Mouse (Mus musculus) midbrain, embryonic 10.5 days (tissue): Measurements from ENCODE around the gene Srxn1. TPM values are rescaled to one million over a fixed set of nuclear protein-coding genes. Genes with fewer than 3 reads are reported as not detected.

ENCODE experiments used
- DNase-seq: peaks from one replicate; pipeline ENCODE4 v3.0.0-alpha.2; 2017; ENCODE audit warnings: low spot score
- H3K27ac ChIP-seq: fragments of 300-500 bp; sonication (generic); replicated peaks from 2 replicates; pipeline ENCODE4 v1.5.1; 2016; ENCODE audit warnings: mild to moderate bottlenecking
- H3K27me3 ChIP-seq: fragments of 300-500 bp; sonication (generic); 2 replicates; pipeline ENCODE4 v1.6.1; 2016; ENCODE audit warnings: low read depth, mild to moderate bottlenecking; ENCODE audit not compliant: poor library complexity, severe bottlenecking
- H3K36me3 ChIP-seq: fragments of 300-500 bp; sonication (generic); 2 replicates; pipeline ENCODE4 v1.6.1; 2016; ENCODE audit warnings: mild to moderate bottlenecking, moderate library complexity
- H3K4me1 ChIP-seq: fragments of 300-500 bp; sonication (generic); 2 replicates; pipeline ENCODE4 v1.6.1; 2016
- H3K4me3 ChIP-seq: fragments of 300-500 bp; sonication (generic); 2 replicates; pipeline ENCODE4 v1.5.1; 2016; ENCODE audit warnings: mild to moderate bottlenecking, moderate library complexity
- H3K9me3 ChIP-seq: fragments of 300-500 bp; sonication (generic); replicated peaks from 2 replicates; pipeline ENCODE4 v1.6.1; 2016; ENCODE audit warnings: mild to moderate bottlenecking
- WGBS: fragments of 180-500 bp; shearing (Covaris S2); methylation state at CpG from one replicate; pipeline ENCODE4 v1.1.7; 2016; 5-methylcytosine and 5-hydroxymethylcytosine counted together
- polyA plus RNA-seq: library from polyadenylated mRNA; unstranded; fragments of >200 nt; fragmentation: Nextera tagmentation; extraction: Ambion mirVana; gene quantifications from 2 replicates; pipeline ENCODE4 v1.2.1, GENCODE M21; 2016

Gene Srxn1
- polyA plus RNA-seq, 1 experiment from 2014 or later, result 14.8 TPM

DNA sequence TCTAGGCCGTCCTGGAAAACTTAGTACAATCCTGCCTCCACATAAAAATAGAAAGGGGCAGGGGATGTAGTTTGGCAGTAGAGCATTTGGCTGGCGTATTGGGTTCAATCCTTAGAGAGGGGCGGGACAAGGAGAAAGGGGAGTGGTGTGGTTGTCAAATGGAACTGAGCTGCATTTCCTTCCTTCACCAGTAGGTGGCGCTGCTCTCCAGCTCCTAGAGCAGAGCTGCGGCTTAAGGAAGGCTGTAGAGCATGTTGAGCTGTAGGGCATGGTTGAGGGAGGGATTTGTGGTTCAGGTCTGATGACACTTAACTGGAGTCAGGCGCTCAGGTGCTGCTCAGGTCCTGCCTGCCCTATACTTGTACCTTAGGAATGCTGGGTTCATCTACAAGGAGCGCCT lies 6.6 kb downstream of the Srxn1 start:
- DNase-seq, result peak; percentile 92
- H3K27me3 ChIP-seq, result peaks cover 57% of the 10 kb centered on the region
- no peak overlapping the region for H3K4me3 ChIP-seq
- 6% methylated on average over 7 of the region's 7 CpGs for WGBS
- no peaks in the 10 kb centered on the region for H3K9me3 ChIP-seq
- peaks cover 32% of the 10 kb centered on the region for H3K4me1 ChIP-seq
- H3K27ac ChIP-seq, result no peak overlapping the region
- peaks cover 16% of the 10 kb centered on the region for H3K36me3 ChIP-seq

DNA sequence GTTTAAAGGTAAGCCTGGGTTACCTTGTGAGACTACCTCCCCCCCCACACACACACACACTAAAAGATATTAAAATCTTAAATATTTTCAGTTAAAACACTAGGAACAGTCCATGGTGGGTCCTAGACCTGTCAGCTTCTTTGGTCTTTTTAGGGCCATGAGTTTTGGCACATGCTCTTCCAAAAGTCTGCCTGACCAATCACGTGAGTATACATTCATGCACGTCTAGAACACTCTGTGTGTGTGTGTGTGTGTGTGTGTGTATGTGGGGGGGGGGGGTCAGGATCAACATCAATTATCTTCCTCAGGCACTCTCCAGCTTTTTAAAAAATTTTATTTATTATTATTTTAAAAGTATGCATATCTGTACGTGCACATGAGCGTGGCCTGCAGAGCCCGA lies 7.2 kb downstream of the Srxn1 start:
- Histone ChIP-seq H3K27me3 (peaks cover 57% of the 10 kb centered on the region), H3K9me3 (no peaks in the 10 kb centered on the region)
- 83% methylated on average over 5 of the region's 5 CpGs for WGBS

DNA sequence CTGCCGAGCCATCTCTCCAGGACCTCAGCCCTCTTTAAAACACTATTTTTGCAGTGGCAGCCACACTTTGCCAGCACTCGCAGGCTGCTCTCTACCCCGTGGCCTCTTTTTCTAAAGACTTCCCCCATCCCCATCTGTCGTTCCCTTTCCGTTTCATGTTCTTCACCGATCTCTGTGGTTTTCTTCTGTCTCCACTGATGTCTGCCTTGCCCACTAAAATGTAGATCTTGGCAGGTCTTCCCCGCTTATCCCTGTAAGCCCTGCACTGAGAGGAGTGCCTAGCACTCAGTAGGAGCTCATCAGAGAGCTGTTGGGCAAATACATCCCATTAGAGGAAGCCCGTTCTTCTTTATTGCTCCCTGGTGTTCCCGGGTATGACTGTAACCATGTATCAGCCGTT lies 7.7 kb downstream of the Srxn1 start:
- Histone ChIP-seq H3K27ac (no peak overlapping the region), H3K9me3 (no peaks in the 10 kb centered on the region), H3K27me3 (peaks cover 57% of the 10 kb centered on the region), H3K4me3 (no peak overlapping the region), H3K36me3 (peaks cover 9% of the 10 kb centered on the region), H3K4me1 (peaks cover 32% of the 10 kb centered on the region)
- 74% methylated on average over 10 of the region's 10 CpGs for WGBS
- no peak for DNase-seq

More for the DNA sequence above, 7.2 kb downstream of the Srxn1 start:
- H3K4me3 ChIP-seq, result no peak overlapping the region
- no peak for DNase-seq
- H3K27ac ChIP-seq, result no peak overlapping the region
- H3K4me1 ChIP-seq, result peaks cover 32% of the 10 kb centered on the region
- H3K36me3 ChIP-seq, result peaks cover 14% of the 10 kb centered on the region

DNA sequence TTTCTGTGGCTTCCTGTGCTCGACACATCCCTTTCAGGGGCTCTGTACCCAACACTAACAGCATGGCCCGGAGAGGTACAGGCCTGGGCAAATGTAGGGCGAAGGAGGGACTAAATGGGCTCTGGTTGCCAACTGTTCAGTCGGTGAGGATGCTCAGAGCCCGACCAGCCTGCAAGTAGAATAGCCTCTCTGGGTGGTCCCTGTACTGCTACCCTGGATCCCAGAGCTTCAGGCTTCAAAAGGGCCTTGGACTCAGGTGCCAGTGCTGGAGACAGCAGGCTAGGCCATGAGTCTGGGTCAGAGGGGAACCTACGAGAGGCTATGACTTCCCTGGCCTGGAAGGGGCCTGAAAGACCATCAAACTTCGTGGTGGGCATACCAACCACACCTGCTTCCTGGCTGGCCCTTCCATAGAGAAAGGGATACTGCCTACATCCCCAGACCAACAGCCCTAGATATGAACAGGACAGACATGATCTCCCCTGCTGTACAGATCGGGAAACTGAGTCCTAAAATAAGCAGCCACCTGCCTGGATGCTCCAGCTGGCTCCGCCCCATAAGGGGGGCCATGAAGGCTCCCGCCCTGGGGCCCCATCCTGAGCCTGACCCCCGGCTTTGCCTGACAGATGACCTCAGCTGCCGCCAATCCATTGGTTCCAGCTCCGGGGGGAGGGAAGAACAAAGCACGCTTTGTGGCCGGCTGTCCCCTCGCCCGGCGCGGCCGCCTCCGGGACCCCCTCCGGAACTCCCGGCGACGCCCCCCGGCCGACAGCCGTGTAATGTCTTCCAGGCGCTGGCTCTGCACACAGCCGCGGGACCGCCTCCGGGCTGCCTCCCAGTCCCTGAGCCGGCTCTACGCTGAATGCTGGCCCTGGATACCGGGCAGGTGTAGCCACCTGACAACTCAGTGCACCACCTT lies 9.0 kb downstream of the Srxn1 start:
- H3K4me3 ChIP-seq, result peak overlapping the region; percentile 46
- H3K4me1 ChIP-seq, result peaks cover 35% of the 10 kb centered on the region
- peak; percentile 68 for DNase-seq
- 13% methylated on average over 36 of the region's 36 CpGs for WGBS
- H3K27ac ChIP-seq, result peak overlapping the region; percentile 62
- H3K9me3 ChIP-seq, result no peaks in the 10 kb centered on the region
- H3K36me3 ChIP-seq, result 0 out of 2 replicates have a peak, but pooled peaks cover 1% of the 10 kb centered on the region
- peaks cover 57% of the 10 kb centered on the region for H3K27me3 ChIP-seq

DNA sequence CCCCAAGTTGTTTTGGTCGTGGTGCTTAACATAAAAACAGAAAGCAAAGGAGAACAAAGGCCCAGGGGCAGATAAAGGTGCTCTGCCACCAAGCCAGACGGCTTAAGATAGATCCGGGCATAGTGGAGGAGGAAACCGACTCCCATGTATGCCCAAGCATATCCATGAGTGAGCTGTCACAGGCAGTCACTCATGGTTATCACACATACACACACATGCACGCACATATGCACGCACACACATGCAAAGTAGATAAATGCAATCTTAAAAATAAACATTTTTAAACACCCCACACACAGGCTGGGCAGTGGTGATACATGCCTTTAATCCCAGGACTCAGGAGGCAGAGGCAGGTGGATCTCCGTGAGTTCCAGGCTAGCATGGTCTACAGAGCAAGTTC lies 12.4 kb downstream of the Srxn1 start:
- DNase-seq, result no peak
- H3K4me1 ChIP-seq, result peaks cover 50% of the 10 kb centered on the region
- H3K27me3 ChIP-seq, result peaks cover 47% of the 10 kb centered on the region
- no peak overlapping the region for H3K27ac ChIP-seq
- H3K36me3 ChIP-seq, result no peaks in the 10 kb centered on the region
- 86% methylated on average over 7 of the region's 7 CpGs for WGBS
- H3K9me3 ChIP-seq, result no peaks in the 10 kb centered on the region
- H3K4me3 ChIP-seq, result no peak overlapping the region

DNA sequence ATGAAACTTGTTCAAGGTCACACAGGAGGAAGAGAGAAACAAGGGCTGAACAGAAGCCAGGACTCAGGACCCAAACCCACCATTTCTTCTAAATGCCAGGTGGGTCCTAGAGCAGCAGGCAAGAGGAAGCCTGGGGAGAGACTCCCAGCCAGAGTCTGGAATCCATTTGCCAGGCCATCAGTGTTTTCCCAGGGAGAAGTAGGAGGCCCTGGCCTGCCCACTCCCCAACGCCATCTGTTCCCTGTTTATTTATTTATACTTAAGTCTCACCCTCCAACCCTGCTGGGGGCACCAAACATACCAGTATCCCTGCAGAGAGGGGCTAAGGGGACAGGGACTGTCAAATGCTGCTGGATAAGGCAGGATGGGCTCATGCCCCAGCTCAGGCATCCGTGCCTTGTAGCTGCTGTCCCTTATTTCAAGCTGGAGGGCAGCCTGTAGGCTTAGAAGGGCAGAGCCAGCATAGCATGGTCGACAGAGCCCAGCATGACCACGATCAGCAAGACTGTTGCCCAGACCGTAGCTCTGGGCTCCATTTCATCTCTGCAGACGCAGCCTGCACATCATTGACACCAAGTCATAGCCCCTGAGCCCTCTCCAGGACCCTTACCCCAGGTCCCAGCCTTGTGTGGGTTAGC lies 14.0 kb downstream of the Srxn1 start:
- H3K27ac ChIP-seq, result peak overlapping the region; percentile 46
- H3K4me3 ChIP-seq, result no peak overlapping the region
- DNase-seq, result no peak
- whole genome bisulfite sequencing, result 49% methylated on average over 6 of the region's 6 CpGs
- H3K4me1 ChIP-seq, result peaks cover 40% of the 10 kb centered on the region
- peaks cover 31% of the 10 kb centered on the region for H3K27me3 ChIP-seq
- H3K9me3 ChIP-seq, result no peaks in the 10 kb centered on the region
- no peaks in the 10 kb centered on the region for H3K36me3 ChIP-seq

DNA sequence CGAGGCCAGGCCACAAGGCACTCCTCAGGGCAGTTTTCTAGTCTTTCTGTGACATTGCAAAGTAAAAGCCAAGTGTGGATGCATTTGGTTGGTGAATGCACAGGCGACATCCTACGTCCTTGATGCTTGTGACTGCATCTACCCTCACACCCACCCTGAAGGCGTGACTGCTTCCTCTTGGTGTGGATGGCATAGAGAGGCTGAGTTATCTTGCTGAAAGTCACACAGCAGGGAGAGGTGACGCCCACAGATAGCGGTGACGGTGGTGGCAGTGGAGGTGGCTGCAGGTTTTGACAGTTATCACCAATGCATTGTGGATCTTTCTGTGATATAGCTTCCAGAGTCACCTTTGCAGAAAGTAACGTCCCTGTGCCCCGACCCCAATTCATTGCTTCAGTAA lies 17.6 kb downstream of the Srxn1 start:
- DNase-seq, result no peak
- no peak overlapping the region for H3K4me3 ChIP-seq
- 75% methylated on average over 9 of the region's 9 CpGs for WGBS
- peaks cover 10% of the 10 kb centered on the region; the same call in 1 of the 2 replicates for H3K27me3 ChIP-seq
- no peaks in the 10 kb centered on the region for H3K9me3 ChIP-seq
- H3K36me3 ChIP-seq, result no peaks in the 10 kb centered on the region
- H3K4me1 ChIP-seq, result peaks cover 21% of the 10 kb centered on the region
- no peak overlapping the region for H3K27ac ChIP-seq

DNA sequence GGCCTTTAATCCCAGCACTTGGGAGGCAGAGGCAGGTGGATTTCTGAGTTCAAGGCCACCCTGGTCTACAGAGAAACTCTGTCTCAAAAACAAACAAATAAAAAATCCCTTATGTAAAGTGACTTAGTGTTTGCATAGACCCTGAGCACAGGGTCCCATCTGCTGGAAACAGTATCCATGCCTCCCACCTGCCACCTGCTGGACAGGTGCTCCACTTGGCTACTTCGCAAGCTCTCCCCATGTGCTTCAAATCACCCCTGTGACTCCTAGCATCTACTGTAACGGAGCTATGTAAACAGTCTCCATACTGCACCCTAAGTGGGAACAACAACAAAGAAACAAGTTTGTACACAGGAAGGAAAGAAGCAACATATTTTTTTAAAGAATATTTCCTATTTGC lies 23.3 kb downstream of the Srxn1 start:
- no peak for DNase-seq
- WGBS, result 72% methylated on average over 2 of the region's 2 CpGs
- H3K27me3 ChIP-seq, result 0 out of 2 replicates have a peak, but pooled peaks cover 4% of the 10 kb centered on the region
- H3K4me3 ChIP-seq, result no peak overlapping the region
- H3K4me1 ChIP-seq, result no peaks in the 10 kb centered on the region
- no peaks in the 10 kb centered on the region for H3K36me3 ChIP-seq
- no peak overlapping the region for H3K27ac ChIP-seq
- no peaks in the 10 kb centered on the region for H3K9me3 ChIP-seq

DNA sequence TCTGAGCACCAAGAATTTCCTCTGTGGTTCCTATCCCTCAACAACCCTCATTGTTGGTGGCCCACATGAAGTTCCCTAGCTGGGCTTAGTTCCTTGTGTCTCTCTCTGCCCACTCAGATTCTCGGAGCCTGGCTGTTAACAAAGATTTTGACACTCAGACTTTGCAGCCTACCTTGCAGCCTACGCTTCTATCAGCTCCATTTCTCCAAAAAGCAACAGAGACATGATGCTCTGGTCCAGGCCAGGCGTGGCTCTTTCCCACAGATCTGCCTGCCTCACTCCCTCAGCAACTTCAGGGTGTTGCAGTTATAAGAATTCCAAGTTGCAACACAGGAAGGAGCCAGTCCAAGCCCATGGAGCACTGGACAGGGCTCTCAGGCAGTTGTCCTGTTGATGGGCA lies 24.5 kb downstream of the Srxn1 start:
- Histone ChIP-seq H3K4me1 (no peaks in the 10 kb centered on the region), H3K9me3 (no peaks in the 10 kb centered on the region), H3K36me3 (no peaks in the 10 kb centered on the region), H3K27me3 (0 out of 2 replicates have a peak, but pooled peaks cover 4% of the 10 kb centered on the region), H3K27ac (no peak overlapping the region), H3K4me3 (no peak overlapping the region)
- DNase-seq, result no peak
- 80% methylated on average over 3 of the region's 3 CpGs for WGBS

DNA sequence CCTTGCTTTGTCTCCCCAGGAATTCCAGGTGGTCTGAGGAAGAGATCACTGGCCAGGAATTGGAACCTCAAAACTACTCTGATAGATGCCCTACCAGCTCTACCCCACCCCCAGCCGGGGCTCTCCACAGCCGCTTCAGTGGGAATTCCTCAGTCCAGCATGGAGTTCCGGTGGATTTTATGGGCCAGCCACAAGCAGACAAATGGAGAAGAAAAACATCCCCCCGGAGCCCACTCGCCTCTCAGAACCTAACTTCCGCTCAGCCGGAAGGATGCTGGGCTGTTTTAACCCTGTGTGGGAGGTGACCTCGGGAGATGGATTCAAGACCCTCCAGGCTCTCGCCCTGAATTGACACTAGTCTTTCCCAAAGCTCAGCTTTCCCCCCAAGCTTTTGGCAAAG lies 26.7 kb downstream of the Srxn1 start:
- 0 out of 2 replicates have a peak, but pooled peaks cover 4% of the 10 kb centered on the region for H3K27me3 ChIP-seq
- no peak overlapping the region for H3K27ac ChIP-seq
- H3K36me3 ChIP-seq, result no peaks in the 10 kb centered on the region
- DNase-seq, result no peak
- 72% methylated on average over 9 of the region's 9 CpGs for WGBS
- no peaks in the 10 kb centered on the region for H3K4me1 ChIP-seq
- no peak overlapping the region for H3K4me3 ChIP-seq
- H3K9me3 ChIP-seq, result no peaks in the 10 kb centered on the region

DNA sequence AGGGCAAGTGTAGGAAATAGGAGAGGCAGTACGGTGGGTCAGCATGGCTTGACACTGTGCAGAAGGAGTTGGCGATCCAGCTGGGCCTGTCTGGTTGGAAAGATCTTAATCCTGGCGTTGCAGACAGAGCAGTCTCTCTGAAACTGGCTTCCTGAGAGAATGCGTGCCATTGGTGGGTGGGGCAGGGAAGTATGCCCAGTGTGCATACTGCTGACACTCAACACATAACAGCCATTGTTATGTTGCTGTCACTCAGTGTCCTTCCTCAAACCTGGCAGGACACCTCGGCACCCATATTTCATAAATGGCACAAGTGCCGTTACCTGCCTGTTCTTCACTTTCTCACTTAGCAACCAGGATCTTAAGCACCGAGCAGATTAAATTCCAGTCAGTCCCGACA lies 27.4 kb downstream of the Srxn1 start:
- H3K4me3 ChIP-seq, result no peak overlapping the region
- 87% methylated on average over 8 of the region's 8 CpGs for WGBS
- no peak overlapping the region for H3K27ac ChIP-seq
- no peak for DNase-seq
- H3K4me1 ChIP-seq, result no peaks in the 10 kb centered on the region
- H3K36me3 ChIP-seq, result no peaks in the 10 kb centered on the region
- H3K9me3 ChIP-seq, result no peaks in the 10 kb centered on the region
- 0 out of 2 replicates have a peak, but pooled peaks cover 4% of the 10 kb centered on the region for H3K27me3 ChIP-seq

DNA sequence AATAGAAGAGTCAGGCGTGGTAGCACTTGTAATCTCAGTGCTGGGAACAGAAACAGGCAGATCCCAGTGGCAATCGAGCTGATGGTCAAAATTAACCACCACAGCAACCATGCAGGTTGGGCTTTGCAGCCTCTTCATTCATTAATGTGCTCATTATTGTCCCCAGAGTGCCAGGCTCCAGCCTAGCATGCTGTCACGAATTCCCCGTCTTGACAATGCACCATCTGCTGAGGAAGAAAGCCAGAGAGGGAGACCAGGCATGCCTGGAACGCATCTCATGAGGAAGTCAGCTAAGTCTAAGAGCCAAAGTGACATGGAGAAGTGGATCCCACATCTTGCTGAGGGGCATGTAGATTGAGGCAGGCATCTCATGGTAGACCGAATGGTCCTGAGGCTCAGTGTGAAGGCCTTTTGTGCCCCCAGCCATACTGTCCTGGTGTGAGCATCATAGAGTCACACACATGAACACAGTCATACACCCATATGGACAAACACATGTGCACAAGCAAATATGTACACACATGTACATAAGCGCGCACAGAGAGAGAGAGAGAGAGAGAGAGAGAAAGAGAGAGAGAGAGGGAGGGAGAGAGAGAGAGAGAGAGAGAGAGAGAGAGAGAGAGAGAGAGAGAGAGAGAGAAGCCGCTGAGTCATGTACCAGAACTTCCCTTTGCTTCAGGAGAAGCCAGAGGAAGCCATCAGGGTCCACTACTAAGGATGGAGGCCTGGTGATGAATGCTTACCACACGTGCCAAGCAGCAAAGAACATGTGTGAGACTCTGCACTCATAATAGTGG lies 34.1 kb downstream of the Srxn1 start:
- 78% methylated on average over 10 of the region's 10 CpGs for WGBS
- DNase-seq, result no peak
- Histone ChIP-seq H3K9me3 (no peaks in the 10 kb centered on the region), H3K4me1 (peaks cover 30% of the 10 kb centered on the region), H3K27me3 (peaks cover 53% of the 10 kb centered on the region), H3K27ac (no peak overlapping the region), H3K36me3 (no peaks in the 10 kb centered on the region), H3K4me3 (no peak overlapping the region)
